In the genomic region with DNA sequence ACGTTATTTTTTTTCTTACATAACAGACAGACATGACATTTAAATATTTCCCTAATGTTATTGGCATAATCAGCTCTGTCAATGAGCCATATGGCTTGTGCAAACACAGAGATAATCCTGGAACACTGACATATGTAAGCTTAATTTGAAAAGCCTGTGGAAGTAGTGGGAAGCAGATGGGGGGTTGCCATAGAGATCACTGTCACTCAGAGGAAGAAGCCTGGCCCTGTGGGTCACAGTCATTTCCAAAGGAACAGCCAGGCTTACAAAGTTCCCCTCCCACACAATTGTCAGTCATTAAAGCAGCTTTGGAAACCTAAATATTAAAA, we compare ENCODE assay signal across 11 mouse cellular contexts. TPM values are rescaled to one million over a fixed set of nuclear protein-coding genes. Genes with fewer than 3 reads are reported as not detected.
DNase-seq lines count a peak whose midpoint lies in the region; ATAC-seq lines count a peak whose summit lies in the region.
"Had no signal": no experiment of that assay in that cellular context is flagged by ENCODE, and none has a peak within 500 bp of the region (broad histone marks: within the 10 kb centered on the region; RNA-seq: fewer than 3 reads in every experiment).

No protein-coding gene starts in this region.

- peak; percentile 65 for ATAC-seq in hindbrain, embryonic 11.5 days (ENCODE audit: low FRiP score)
- ATAC-seq: intestine, embryonic 16.5 days had no signal

- DNase-seq in brain, adult 2 months (ENCODE audit: low read depth, low spot score): peak; percentile 90
- DNase-seq in cerebellum, adult 18-20 months: peak; percentile 36 to 55
- peak; percentile 41 for DNase-seq in hindbrain, embryonic 11.5 days (ENCODE audit: low spot score)
- peak; percentile 42 for DNase-seq in left cerebral cortex, postnatal 4 days
- DNase-seq in spleen, postnatal 4 days (ENCODE audit: low spot score in 2 of 2): no peak
- DNase-seq in lung, postnatal 36 days: no peak
- DNase-seq in gastrocnemius, postnatal 36 days: no peak

- H3K4me3 ChIP-seq in hindbrain, embryonic 11.5 days (ENCODE audit: low read depth, low read length): no peak overlapping the region
- H3K4me3 ChIP-seq: limb, embryonic 15.5 days; neural tube, embryonic 12.5 days had no signal

- H3K4me2 ChIP-seq in hindbrain, embryonic 11.5 days (replicated peaks; ENCODE audit: low read depth, low read length): no peak overlapping the region
- H3K4me2 ChIP-seq: limb, embryonic 15.5 days; neural tube, embryonic 12.5 days had no signal

- H3K9ac ChIP-seq in hindbrain, embryonic 11.5 days (ENCODE audit: low read depth, low read length): no peak overlapping the region
- H3K9ac ChIP-seq: limb, embryonic 15.5 days; neural tube, embryonic 12.5 days had no signal

- no peak overlapping the region for H3K27ac ChIP-seq in hindbrain, embryonic 11.5 days (ENCODE audit: low read depth, low read length)
- H3K27ac ChIP-seq: limb, embryonic 15.5 days; neural tube, embryonic 12.5 days had no signal

- H3K4me1 ChIP-seq in hindbrain, embryonic 11.5 days (replicated peaks; ENCODE audit: control insufficient read depth, insufficient read depth, low read length): no peaks in the 10 kb centered on the region

- H3K9me3 ChIP-seq in hindbrain, embryonic 11.5 days (ENCODE audit: control insufficient read depth, low read length): no peaks in the 10 kb centered on the region
- H3K9me3 ChIP-seq: neural tube, embryonic 12.5 days had no signal

- intact Hi-C loops in left cerebral cortex, postnatal 4 days (cut with DNase I): no loop called here
- intact Hi-C loops in gastrocnemius, postnatal 36 days (cut with DNase I): no loop called here

- peaks cover 2% of the 10 kb centered on the region; the same call in 1 of the 2 replicates for H3K27me3 ChIP-seq in hindbrain, embryonic 11.5 days (ENCODE audit: control insufficient read depth, insufficient read depth, low read length)
- H3K27me3 ChIP-seq: limb, embryonic 15.5 days; neural tube, embryonic 12.5 days had no signal

- no peaks in the 10 kb centered on the region for H3K36me3 ChIP-seq in hindbrain, embryonic 11.5 days (ENCODE audit: control insufficient read depth, insufficient read depth, low read length)
- H3K36me3 ChIP-seq: limb, embryonic 15.5 days; neural tube, embryonic 12.5 days had no signal

- WGBS in hindbrain, embryonic 11.5 days: 51% methylated on average over 1 of the region's 1 CpGs

RNA-seq across cellular contexts. Expression of a gene that starts 2.3 kb away (rescaled TPM):
- polyA plus RNA-seq in hindbrain, embryonic 11.5 days (2014; fragmentation: Nextera tagmentation; extraction: Ambion mirVana): not detected in 2 replicates
- total RNA-seq in left cerebral cortex, postnatal 4 days (2021): not detected
- not detected for total RNA-seq in gastrocnemius, postnatal 36 days (2021)
- total RNA-seq: gastrocnemius, adult 8-10 months had no signal
- polyA plus RNA-seq: intestine, embryonic 16.5 days; limb, embryonic 15.5 days; neural tube, embryonic 12.5 days had no signal

Comparison
In these comparisons a context has a peak if more than half of its experiments do, and no peak if none do; other contexts are left out.
1. DNase-seq: peak in brain, adult 2 months (single experiment), cerebellum, adult 18-20 months (2 of 2), hindbrain, embryonic 11.5 days (single experiment) and left cerebral cortex, postnatal 4 days (single experiment); none in spleen, postnatal 4 days (0 of 2), lung, postnatal 36 days (single experiment) and gastrocnemius, postnatal 36 days (0 of 2).